Mouse (Mus musculus) naive thymus-derived CD4-positive, alpha-beta T cell, adult 2 months (primary cell): ENCODE data around the gene Epc2.

ENCODE experiments used
- DNase-seq: peaks from one replicate; pipeline ENCODE4 v3.0.0-alpha.2; 2011; ENCODE audit warnings: low read depth

The Epc2 gene

GRCm38 (mm10) chr2:49570778-49571101 is 119.5 kb downstream of the Epc2 start:
- no peak for DNase-seq

GRCm38 (mm10) chr2:49571159-49571920 is 120.1 kb downstream of the Epc2 start:
- no peak for DNase-seq

GRCm38 (mm10) chr2:49572111-49572642 is 120.9 kb downstream of the Epc2 start:
- DNase-seq: no peak

GRCm38 (mm10) chr2:49572684-49573083 is 121.4 kb downstream of the Epc2 start:
- DNase-seq: no peak

GRCm38 (mm10) chr2:49573282-49573681 is 122.0 kb downstream of the Epc2 start:
- no peak for DNase-seq

GRCm38 (mm10) chr2:49580585-49580984 is 129.3 kb downstream of the Epc2 start:
- DNase-seq: no peak

GRCm38 (mm10) chr2:49582546-49582945 is 131.3 kb downstream of the Epc2 start:
- no peak for DNase-seq

GRCm38 (mm10) chr2:49583311-49583710 is 132.0 kb downstream of the Epc2 start:
- no peak for DNase-seq

GRCm38 (mm10) chr2:49590450-49590849 is 139.2 kb downstream of the Epc2 start:
- DNase-seq: no peak

GRCm38 (mm10) chr2:49592926-49593325 is 141.6 kb downstream of the Epc2 start:
- DNase-seq: no peak

GRCm38 (mm10) chr2:49594886-49595285 is 143.6 kb downstream of the Epc2 start:
- no peak for DNase-seq

GRCm38 (mm10) chr2:49596318-49596717 is 145.0 kb downstream of the Epc2 start:
- no peak for DNase-seq

- DNase-seq: no peak
These were observed 148.9 kb downstream of the Epc2 start for GRCm38 (mm10) chr2:49600021-49600681.
